Mouse (Mus musculus) heart, embryonic 14.5 days (tissue): ENCODE results near the gene Snai1. TPM values are rescaled to one million over a fixed set of nuclear protein-coding genes. Genes with fewer than 3 reads are reported as not detected.
A peak's percentile ranks its signal among the peaks of the same experiment; 100 is the strongest.

Experiments used
- ATAC-seq: fragments of 200-750 bp; cut with Nextera tagmentation; 2 replicates; pipeline ENCODE4 v1.8.0; 2017; ENCODE audit warnings: low read depth, moderate TSS enrichment; ENCODE audit not compliant: insufficient number of reproducible peaks, insufficient read depth, low FRiP score
- H3K27ac ChIP-seq, 2 experiments: fragments of 200-500 bp in 1 of 2; fragments of 300-500 bp in 1 of 2; sonication (generic) in 1 of 2; replicated peaks in 1 of 2; 2 replicates each; pipeline ENCODE4 v1.5.1; 2012 to 2014; ENCODE audit warnings: low read depth in 2 of 2, low read length in 2 of 2, control low read depth in 1 of 2, mild to moderate bottlenecking in 1 of 2, mixed read lengths in 1 of 2; ENCODE audit not compliant: control insufficient read depth in 1 of 2, insufficient read depth in 1 of 2
- H3K27me3 ChIP-seq: fragments of 300-500 bp; sonication (generic); 2 replicates; pipeline ENCODE4 v1.6.1; 2014; ENCODE audit warnings: mild to moderate bottlenecking, low read length, control low read depth; ENCODE audit not compliant: control insufficient read depth, insufficient read depth
- H3K36me3 ChIP-seq: fragments of 300-500 bp; sonication (generic); 2 replicates; pipeline ENCODE4 v1.6.1; 2014; ENCODE audit warnings: mild to moderate bottlenecking, control low read depth, low read length, mixed read lengths; ENCODE audit not compliant: control insufficient read depth, insufficient read depth
- H3K4me1 ChIP-seq, 2 experiments: fragments of 200-500 bp in 1 of 2; fragments of 300-500 bp in 1 of 2; sonication (generic) in 1 of 2; 2 replicates each; pipeline ENCODE4 v1.6.1; 2012 to 2014; ENCODE audit warnings: low read length in 2 of 2, control low read depth in 1 of 2, mixed read lengths in 1 of 2; ENCODE audit not compliant: control insufficient read depth in 2 of 2, insufficient read depth in 2 of 2
- H3K4me2 ChIP-seq: fragments of 300-500 bp; sonication (generic); 2 replicates; pipeline ENCODE4 v1.6.1; 2014; ENCODE audit warnings: mild to moderate bottlenecking, low read length
- H3K4me3 ChIP-seq, 2 experiments: fragments of 200-500 bp in 1 of 2; fragments of 300-500 bp in 1 of 2; sonication (generic) in 1 of 2; 2 replicates each; pipeline ENCODE4 v1.5.1; 2012 to 2014; ENCODE audit warnings: low read length in 2 of 2, mild to moderate bottlenecking in 2 of 2, control low read depth in 1 of 2, low read depth in 1 of 2, moderate library complexity in 1 of 2; ENCODE audit not compliant: control insufficient read depth in 1 of 2, insufficient read depth in 1 of 2
- H3K9ac ChIP-seq: fragments of 300-500 bp; sonication (generic); 2 replicates; pipeline ENCODE4 v1.6.1; 2014; ENCODE audit warnings: mild to moderate bottlenecking, low read length
- H3K9me3 ChIP-seq: fragments of 300-500 bp; sonication (generic); 2 replicates; pipeline ENCODE4 v1.6.1; 2016; ENCODE audit warnings: low read length, control low read depth; ENCODE audit not compliant: control insufficient read depth
- WGBS: fragments of 180-500 bp; shearing (Covaris S2); extraction: QIAGEN DNeasy Blood & Tissue Kit; methylation state at CpG from one replicate; pipeline ENCODE4 v1.1.7; 2014; 5-methylcytosine and 5-hydroxymethylcytosine counted together
- polyA plus RNA-seq: library from polyadenylated mRNA; unstranded; fragments of >200 nt; fragmentation: Nextera tagmentation; extraction: Ambion mirVana; gene quantifications from 2 replicates; pipeline ENCODE4 v1.2.1, GENCODE M21; 2014

Gene Snai1
- polyA plus RNA-seq, 1 experiment from 2014 or later, result 11.8 TPM

GRCm38 (mm10) chr2:167565682-167566081 is 27.7 kb downstream of the Snai1 start:
- Histone ChIP-seq H3K27ac (peak overlapping the region; percentile 69 to 78), H3K4me1 (peaks cover 25 to 49% of the 10 kb centered on the region in 2 experiments), H3K4me2 (peak overlapping the region; percentile 52), H3K9me3 (no peaks in the 10 kb centered on the region), H3K9ac (peak overlapping the region; percentile 57; the same call in 1 of the 2 replicates), H3K36me3 (no peaks in the 10 kb centered on the region), H3K4me3 (0 out of 4 replicates have a peak overlapping the region, but pooled peaks of 1 of the 2 experiments have one; percentile 7), H3K27me3 (no peaks in the 10 kb centered on the region)
- 0 out of 2 replicates have a peak, but pooled peaks have one; percentile 20 for ATAC-seq
- 10% methylated on average over 19 of the region's 19 CpGs for WGBS

- Histone ChIP-seq H3K27ac (no peak overlapping the region), H3K4me3 (no peak overlapping the region), H3K4me1 (peaks cover 18 to 35% of the 10 kb centered on the region in 2 experiments), H3K9me3 (no peaks in the 10 kb centered on the region), H3K9ac (no peak overlapping the region), H3K36me3 (no peaks in the 10 kb centered on the region), H3K4me2 (no peak overlapping the region), H3K27me3 (no peaks in the 10 kb centered on the region)
- 75% methylated on average over 9 of the region's 9 CpGs for WGBS
- ATAC-seq, result no peak
Observed at GRCm38 (mm10) chr2:167568112-167568511, 30.1 kb downstream of the Snai1 start.

GRCm38 (mm10) chr2:167569934-167570651 is 32.1 kb downstream of the Snai1 start:
- H3K4me3 ChIP-seq, result no peak overlapping the region
- no peak overlapping the region for H3K4me2 ChIP-seq

GRCm38 (mm10) chr2:167570815-167571214 is 32.8 kb downstream of the Snai1 start:
- no peak overlapping the region for H3K4me3 ChIP-seq
- WGBS, result 87% methylated on average over 6 of the region's 6 CpGs
- peaks cover 0 to 12% of the 10 kb centered on the region in 2 experiments; a peak in 3 of 4 replicates for H3K4me1 ChIP-seq
- ATAC-seq, result no peak
- no peak overlapping the region for H3K4me2 ChIP-seq
- H3K27me3 ChIP-seq, result no peaks in the 10 kb centered on the region
- H3K9ac ChIP-seq, result no peak overlapping the region
- H3K27ac ChIP-seq, result peak overlapping the region in 1 of 2 experiments; percentile 49; a peak in 2 of 4 replicates
- no peaks in the 10 kb centered on the region for H3K9me3 ChIP-seq
- no peaks in the 10 kb centered on the region for H3K36me3 ChIP-seq

More at GRCm38 (mm10) chr2:167569934-167570651, 32.1 kb downstream of the Snai1 start:
- no peaks in the 10 kb centered on the region for H3K36me3 ChIP-seq
- H3K27ac ChIP-seq, result peak overlapping the region in 1 of 2 experiments; percentile 49; a peak in 3 of 4 replicates
- H3K9me3 ChIP-seq, result no peaks in the 10 kb centered on the region
- ATAC-seq, result peak; percentile 32
- H3K27me3 ChIP-seq, result no peaks in the 10 kb centered on the region
- 48% methylated on average over 13 of the region's 13 CpGs for WGBS
- H3K4me1 ChIP-seq, result peaks cover 3 to 19% of the 10 kb centered on the region in 2 experiments
- no peak overlapping the region for H3K9ac ChIP-seq

GRCm38 (mm10) chr2:167571442-167572220 is 33.6 kb downstream of the Snai1 start:
- no peak overlapping the region for H3K4me2 ChIP-seq
- H3K9me3 ChIP-seq, result no peaks in the 10 kb centered on the region
- no peaks in the 10 kb centered on the region for H3K36me3 ChIP-seq
- H3K27me3 ChIP-seq, result no peaks in the 10 kb centered on the region
- H3K9ac ChIP-seq, result no peak overlapping the region
- peaks cover 0 to 9% of the 10 kb centered on the region in 2 experiments; a peak in 2 of 4 replicates for H3K4me1 ChIP-seq
- H3K4me3 ChIP-seq, result no peak overlapping the region
- H3K27ac ChIP-seq, result no peak overlapping the region
- WGBS, result 76% methylated on average over 18 of the region's 18 CpGs
- ATAC-seq, result no peak

- Histone ChIP-seq H3K9me3 (no peaks in the 10 kb centered on the region), H3K27ac (no peak overlapping the region), H3K4me3 (no peak overlapping the region), H3K36me3 (no peaks in the 10 kb centered on the region), H3K9ac (no peak overlapping the region), H3K4me1 (peaks cover 0 to 9% of the 10 kb centered on the region in 2 experiments; a peak in 1 of 4 replicates), H3K4me2 (no peak overlapping the region), H3K27me3 (no peaks in the 10 kb centered on the region)
- no peak for ATAC-seq
- WGBS, result 54% methylated on average over 9 of the region's 9 CpGs
Observed at GRCm38 (mm10) chr2:167574814-167575213, 36.8 kb downstream of the Snai1 start.

GRCm38 (mm10) chr2:167575581-167575980 is 37.6 kb downstream of the Snai1 start:
- ATAC-seq, result no peak
- H3K9ac ChIP-seq, result no peak overlapping the region
- peaks cover 0 to 2% of the 10 kb centered on the region in 2 experiments; a peak in 1 of 4 replicates for H3K4me1 ChIP-seq
- H3K9me3 ChIP-seq, result no peaks in the 10 kb centered on the region
- WGBS, result 89% methylated on average over 7 of the region's 7 CpGs
- no peaks in the 10 kb centered on the region for H3K36me3 ChIP-seq
- H3K4me3 ChIP-seq, result no peak overlapping the region
- no peaks in the 10 kb centered on the region for H3K27me3 ChIP-seq
- no peak overlapping the region for H3K27ac ChIP-seq
- H3K4me2 ChIP-seq, result no peak overlapping the region
